Mouse (Mus musculus): ENCODE data around the gene Cfap100.

The Cfap100 gene

DNA sequence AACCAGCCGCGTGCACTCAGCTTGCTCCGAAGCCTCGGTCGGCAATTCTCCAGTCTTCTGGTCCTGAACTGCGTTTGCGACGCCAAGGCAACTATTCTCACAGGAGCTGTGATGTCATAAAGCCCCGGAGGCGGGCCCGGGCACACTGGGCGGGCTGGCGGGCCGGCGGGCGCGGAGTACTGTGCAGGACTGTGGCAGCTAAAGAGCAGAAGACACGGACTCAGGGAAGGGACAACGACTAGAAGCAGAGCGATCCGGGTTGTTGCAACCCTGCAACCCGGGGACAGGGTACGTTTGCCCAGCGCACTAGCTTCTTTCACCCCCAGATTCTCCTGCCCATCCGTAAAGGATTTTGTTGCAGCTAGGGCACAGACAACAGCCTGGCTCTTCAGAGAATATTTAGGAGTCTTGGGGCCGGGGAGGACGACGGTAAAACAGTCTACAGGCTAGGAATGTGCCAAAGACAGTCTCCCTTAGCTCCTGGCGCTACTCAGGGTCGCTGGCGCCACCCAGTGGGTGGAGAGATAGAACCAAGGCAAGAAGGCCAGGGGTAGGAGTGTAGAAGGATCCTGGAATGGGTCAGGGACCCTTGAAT, at the start of gene Cfap100:
Gene Cfap100 (minus strand): TSS at position 418 of the 595 bp plus-strand sequence.
- DNase-seq (ENCODE audit: low spot score in 2 of 2), result no peak

GRCm38 (mm10) chr6:90476941-90477518, 48.4 kb upstream of the Cfap100 start:
- DNase-seq (ENCODE audit: low spot score in 2 of 2), result no peak

GRCm38 (mm10) chr6:90475854-90476212, 47.2 kb upstream of the Cfap100 start:
- no peak for DNase-seq (ENCODE audit: low spot score in 2 of 2)

- DNase-seq (ENCODE audit: low spot score in 2 of 2), result no peak
Measured at GRCm38 (mm10) chr6:90475176-90475853, 46.7 kb upstream of the Cfap100 start.

- no peak for DNase-seq (ENCODE audit: low spot score in 2 of 2)
Measured at GRCm38 (mm10) chr6:90474361-90474750, 45.8 kb upstream of the Cfap100 start.

DNA sequence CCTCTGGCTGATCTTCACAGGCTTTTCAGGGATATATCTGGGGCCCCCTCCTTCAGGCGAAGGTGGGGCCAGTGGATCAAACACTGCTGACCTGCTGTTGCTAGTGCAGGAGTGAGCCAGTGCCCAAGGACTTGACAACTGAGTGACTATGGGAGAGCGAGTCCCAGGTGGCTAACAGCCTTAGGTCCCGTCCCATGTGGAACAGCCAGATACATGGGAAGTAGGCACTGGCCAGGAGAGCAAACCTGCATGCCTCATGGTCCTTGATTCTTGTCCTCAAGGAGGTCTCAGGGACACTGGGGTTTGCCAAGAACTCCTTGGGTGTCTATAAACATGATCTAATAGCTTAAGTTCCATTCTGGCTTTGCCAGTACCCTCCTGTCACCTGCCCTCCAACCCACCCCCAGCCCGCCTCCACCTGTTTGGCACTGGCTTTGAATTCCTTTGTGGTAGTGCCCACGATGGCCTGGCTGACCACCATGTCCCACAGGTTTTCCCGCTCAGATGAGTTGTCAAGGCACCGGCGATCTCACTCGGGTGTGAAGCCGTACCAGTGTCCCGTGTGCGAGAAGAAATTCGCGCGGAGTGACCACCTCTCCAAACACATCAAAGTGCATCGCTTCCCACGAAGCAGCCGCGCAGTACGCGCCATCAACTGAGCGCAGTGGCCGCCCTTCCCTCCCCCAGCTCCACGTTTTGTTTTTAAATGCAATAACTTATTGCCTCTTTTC, 45.2 kb upstream of the Cfap100 start:
- no peak for DNase-seq (ENCODE audit: low spot score in 2 of 2)

DNA sequence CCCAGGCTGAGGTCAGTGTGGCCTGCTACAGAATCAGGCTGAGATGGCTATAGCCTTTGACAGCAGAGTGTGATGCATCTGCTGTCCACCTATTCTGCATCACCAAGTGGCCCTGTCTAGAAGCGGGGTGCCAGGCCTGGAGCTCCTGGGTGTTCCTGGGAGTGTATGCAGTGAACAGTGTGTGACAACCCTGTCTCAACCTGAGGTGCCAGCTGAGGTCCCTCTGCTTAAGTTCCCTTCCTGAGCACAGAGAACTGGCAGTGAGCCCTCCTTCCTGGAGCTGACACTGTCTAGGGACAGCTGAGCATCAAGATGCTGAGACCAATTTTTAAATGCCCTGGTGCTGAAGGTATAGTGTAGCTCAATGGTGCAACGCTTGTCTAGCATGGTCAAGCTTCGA, 44.1 kb upstream of the Cfap100 start:
- DNase-seq (ENCODE audit: low spot score in 2 of 2), result no peak

- no peak for DNase-seq (ENCODE audit: low spot score in 2 of 2)
Measured at GRCm38 (mm10) chr6:90472079-90472478, 43.5 kb upstream of the Cfap100 start.

DNA sequence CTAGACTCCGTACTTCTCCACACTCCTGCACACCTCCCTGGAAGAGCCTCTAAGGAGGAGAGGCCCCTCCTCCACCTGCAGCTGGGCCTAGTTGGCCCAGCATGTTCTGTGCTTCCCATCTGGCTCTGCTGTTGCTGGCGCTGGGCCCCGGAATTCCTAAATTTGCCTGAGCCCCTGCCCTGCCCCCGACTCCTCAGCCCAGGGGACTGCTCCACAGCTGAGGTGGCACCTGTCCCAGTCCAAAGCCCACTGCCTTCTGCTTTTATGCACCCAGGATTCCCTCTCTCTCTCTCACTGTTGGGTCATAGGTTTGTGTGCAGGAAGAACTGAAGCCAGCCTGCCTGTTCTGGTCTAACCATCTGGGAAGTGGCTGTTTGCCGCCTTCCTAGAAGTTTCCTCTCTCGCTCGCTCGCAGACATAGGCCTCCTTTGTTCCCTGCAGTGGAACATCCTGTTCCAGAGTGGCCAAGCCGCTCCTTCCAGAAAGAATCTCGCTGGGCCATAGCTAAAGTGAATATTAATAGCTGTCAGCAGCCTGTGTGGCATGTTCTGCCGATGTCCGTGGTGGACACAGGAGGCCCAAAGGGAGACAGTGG, 42.4 kb upstream of the Cfap100 start:
- DNase-seq (ENCODE audit: low spot score in 2 of 2), result no peak

DNA sequence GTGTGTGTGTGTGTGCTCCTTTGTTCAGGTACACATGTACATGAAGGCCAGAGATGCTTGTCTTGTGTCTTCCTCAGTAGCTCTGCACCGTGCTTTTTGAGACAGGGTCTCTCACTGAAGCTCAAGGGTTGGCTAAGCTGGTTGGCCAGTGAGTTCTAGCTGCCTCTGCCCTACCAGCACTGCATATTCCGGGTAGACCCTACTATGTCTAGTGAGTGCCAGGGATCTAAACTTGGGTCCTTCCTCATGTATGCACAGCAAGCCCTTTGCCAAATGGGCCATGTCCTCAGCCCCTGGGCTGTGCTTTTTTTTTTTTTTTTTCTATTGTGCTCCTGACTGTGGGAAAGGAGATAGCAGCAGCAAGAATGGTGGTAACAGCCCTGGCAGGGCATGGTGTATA, 41.7 kb upstream of the Cfap100 start:
- DNase-seq (ENCODE audit: low spot score in 2 of 2), result no peak

DNA sequence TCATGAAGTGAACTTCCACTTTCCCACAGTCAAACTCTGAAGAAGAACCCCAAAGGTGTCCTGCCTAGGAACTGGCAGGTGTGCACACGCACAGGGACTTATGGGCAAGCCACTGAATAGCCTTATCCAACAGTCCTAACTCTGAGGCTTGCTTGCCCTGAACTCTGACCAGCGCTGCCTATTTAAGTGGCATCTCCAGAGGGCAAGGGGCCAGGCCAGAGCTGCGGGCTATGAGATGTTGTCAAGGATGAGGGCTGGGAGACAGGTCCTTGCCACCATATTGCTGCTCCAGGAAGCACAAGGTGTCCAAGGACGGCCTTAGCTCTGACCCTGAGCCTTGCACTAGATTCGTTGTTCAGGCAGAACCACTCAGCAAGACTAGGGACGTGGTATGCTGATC, 40.4 kb upstream of the Cfap100 start:
- DNase-seq (ENCODE audit: low spot score in 2 of 2), result no peak

- DNase-seq (ENCODE audit: low spot score in 2 of 2), result no peak
Measured at GRCm38 (mm10) chr6:90468216-90468615, 39.6 kb upstream of the Cfap100 start.

DNA sequence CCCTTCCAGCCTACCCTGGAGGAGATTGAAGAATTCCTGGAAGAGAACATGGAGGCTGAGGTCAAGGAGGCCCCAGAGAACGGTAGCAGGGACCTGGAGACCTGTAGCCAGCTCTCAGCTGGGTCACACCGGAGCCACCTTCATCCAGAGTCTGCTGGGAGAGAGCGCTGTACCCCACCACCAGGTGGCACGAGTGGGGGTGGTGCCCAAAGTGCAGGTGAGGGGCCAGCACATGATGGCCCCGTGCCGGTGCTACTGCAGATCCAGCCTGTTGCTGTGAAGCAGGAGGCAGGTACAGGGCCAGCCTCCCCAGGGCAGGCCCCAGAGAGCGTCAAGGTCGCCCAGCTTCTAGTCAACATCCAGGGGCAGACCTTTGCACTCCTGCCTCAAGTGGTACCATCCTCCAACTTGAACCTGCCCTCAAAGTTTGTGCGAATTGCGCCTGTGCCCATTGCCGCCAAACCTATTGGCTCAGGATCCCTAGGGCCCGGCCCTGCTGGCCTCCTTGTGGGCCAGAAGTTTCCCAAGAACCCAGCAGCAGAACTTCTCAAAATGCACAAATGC, 38.3 kb upstream of the Cfap100 start:
- DNase-seq (ENCODE audit: low spot score in 2 of 2), result no peak

GRCm38 (mm10) chr6:90466079-90466478, 37.5 kb upstream of the Cfap100 start:
- no peak for DNase-seq (ENCODE audit: low spot score in 2 of 2)

DNA sequence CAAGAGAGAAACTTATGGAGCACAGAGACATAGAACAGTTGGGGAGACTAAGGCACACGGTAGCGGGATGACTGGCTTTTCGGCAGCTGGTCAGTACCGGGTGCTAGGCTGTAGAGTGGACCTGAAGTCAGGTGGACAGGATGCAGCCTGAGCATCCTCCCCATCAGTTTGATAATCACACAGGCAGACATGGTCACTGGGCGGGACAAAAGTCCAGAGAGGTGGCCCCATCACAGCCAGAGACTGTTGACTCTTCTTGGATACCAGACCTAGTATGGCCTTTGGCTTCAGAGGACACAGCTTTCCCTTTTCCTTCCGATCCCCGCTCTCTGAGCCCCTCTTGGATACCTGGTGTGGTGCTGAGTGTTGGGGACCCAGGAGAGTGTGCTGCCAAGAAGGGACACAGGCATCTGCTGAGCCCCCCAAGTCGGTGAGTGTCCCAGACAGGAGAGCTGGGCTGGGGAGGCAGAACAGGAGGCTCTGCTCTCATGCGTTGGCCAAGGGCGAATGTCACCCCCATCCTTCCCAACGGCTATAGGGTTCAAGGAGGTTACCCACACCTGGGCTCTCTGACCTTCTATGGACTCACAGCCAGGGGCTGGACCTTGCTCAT, 36.5 kb upstream of the Cfap100 start:
- DNase-seq (ENCODE audit: low spot score in 2 of 2), result no peak

DNA sequence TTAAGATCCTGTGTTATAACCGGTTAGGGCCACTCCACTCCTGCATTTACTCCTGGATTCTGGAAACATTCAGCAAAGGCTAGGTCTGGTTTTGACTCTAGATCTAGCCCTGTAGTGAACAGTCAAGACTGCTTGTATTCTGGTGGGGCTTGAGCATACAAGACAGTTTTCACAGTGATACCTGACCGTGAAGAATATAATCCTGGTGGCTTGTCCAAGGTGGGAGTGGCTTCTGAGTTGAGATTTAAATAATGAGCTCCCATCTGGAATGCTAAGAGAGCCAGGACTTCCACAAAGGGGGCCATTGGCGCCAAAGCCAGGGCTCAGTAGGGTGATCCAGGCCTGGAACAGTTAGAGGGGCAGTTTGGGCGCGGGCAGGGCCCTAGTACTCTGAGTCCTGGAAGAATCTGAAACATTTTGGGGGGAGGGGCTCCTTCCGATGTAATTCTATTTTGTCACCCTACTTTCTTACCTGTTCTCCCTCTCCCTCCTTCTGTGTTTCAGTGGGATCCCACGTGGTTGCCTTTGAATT, 35.4 kb upstream of the Cfap100 start:
- no peak for DNase-seq (ENCODE audit: low spot score in 2 of 2)

- no peak for DNase-seq (ENCODE audit: low spot score in 2 of 2)
Measured at GRCm38 (mm10) chr6:90463228-90463862, 34.7 kb upstream of the Cfap100 start.

DNA sequence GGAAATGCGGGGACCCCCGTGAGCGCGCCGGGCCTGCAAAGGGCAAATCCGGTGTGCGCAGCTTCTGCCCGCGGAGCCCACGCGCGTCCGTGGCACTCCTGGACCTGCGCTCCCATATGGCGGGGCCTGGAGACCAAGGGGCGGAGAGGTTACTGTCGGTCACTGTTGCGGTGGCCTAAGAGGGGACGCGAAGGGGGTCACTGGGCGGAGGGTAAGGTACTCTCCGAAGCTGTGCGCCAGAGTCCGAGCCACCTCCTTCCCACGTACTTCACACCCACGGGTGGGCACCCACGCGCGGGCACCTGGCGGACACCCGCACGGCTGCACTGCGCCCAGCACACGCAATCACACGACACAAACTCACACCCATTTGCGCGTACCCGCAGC, 34.2 kb upstream of the Cfap100 start:
- DNase-seq (ENCODE audit: low spot score in 2 of 2), result no peak

DNA sequence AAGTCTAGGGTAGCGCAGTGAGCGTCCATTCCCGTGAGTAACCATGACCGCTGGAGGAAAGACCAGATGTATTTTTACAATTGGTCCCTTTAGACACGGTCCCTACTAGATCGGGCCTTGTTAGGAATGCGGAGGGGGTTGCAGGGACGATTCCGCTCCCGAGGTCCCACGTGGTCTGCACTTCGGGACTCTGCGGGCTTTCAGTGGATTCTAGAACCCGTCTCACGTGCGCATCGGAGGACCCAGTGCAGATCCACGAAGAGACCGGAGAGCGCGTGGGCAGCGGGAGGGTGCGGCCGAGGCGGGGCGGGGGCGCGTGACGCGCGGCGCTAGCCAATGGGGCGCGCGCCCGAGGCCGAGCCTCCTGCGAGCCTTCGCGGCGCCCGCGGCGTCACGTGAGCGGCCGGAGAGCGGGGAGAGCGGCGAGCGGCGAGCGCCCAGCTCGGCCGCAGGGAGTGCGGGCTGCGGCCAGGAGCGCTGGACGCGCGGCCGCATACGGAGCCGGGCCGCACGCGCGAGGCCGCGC, 33.6 kb upstream of the Cfap100 start, which contains the start of gene Klf15:
Gene Klf15 (plus strand): TSS at position 396 of the 526 bp plus-strand sequence.
- no peak for DNase-seq (ENCODE audit: low spot score in 2 of 2)

GRCm38 (mm10) chr6:90461771-90462170, 33.2 kb upstream of the Cfap100 start:
- DNase-seq (ENCODE audit: low spot score in 2 of 2), result no peak

DNA sequence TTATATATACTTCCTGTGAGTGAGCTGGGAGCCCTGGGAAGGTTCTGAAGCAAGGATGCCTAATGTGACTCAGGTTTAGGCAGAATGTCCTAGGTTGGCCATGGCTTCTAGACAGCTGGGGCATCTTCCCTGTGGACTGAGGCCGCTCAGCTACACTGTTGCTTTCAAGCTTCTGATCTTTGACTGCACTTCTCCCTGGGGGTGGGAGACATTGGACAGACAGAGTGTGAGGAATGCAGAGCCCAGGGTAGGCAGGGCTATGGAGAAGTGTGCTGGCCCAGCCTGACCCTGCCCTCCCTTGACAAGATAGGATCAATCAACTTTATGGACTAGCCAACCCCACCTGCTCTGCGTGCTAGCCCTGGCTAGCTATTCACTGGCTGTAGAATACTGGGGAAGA, 32.6 kb upstream of the Cfap100 start:
- no peak for DNase-seq (ENCODE audit: low spot score in 2 of 2)

Data from natural killer cell, adult 2 months (primary cell).